Comparison of ENCODE assay signal across 23 mouse cellular contexts in the genomic region with DNA sequence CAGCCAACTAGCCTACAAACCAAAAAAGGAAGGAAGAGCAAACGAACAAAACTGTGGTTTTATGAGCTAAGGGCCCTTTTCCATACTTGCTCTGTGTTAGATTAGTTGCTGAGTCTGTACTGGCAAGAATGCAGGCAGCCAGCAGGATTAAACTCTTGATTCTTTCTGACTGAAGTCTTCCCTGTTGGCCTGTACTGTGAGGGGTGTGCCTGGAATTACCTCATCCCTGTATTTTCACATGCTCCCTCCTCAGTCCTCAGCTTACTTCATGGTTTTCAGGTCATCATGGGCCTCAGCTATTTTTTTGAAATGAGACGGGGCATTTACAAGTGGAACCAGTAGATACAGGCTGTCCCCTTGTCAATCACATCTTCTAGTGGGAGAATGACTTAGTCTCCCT. TPM values are rescaled to one million over a fixed set of nuclear protein-coding genes. Genes with fewer than 3 reads are reported as not detected.
"Had no signal": no experiment of that assay in that cellular context is flagged by ENCODE, and none has a peak within 500 bp of the region (broad histone marks: within the 10 kb centered on the region; RNA-seq: fewer than 3 reads in every experiment).

No protein-coding gene starts in this region.

- H3K9me3 ChIP-seq: liver, embryonic 13.5 days; lung, embryonic 15.5 days; midbrain, embryonic 12.5 days; neural tube, embryonic 13.5 days; stomach, embryonic 15.5 days had no signal

- H3K4me3 ChIP-seq: liver, embryonic 13.5 days; lung, embryonic 15.5 days; midbrain, embryonic 12.5 days; neural tube, embryonic 13.5 days; stomach, embryonic 15.5 days had no signal

- DNase-seq: kidney, adult 11 months; kidney, adult 9 months; kidney, postnatal 36 days; left cerebral cortex, postnatal 4 days; liver; liver, embryonic 13.5 days; liver, postnatal 0 days; lung, postnatal 14 days; retina, postnatal 1 day; right cerebral cortex, postnatal 4 days; thymus, postnatal 4 days had no signal

- H3K27ac ChIP-seq: kidney, postnatal 0 days; liver, embryonic 13.5 days; lung, embryonic 15.5 days; midbrain, embryonic 12.5 days; neural tube, embryonic 13.5 days; stomach, embryonic 15.5 days had no signal

- H3K4me1 ChIP-seq: liver, embryonic 13.5 days; lung, embryonic 15.5 days had no signal

- H3K27me3 ChIP-seq: liver, embryonic 13.5 days; lung, embryonic 15.5 days; midbrain, embryonic 12.5 days; neural tube, embryonic 13.5 days; stomach, embryonic 15.5 days had no signal

- H3K9ac ChIP-seq: liver, embryonic 13.5 days; liver, postnatal 0 days; lung, embryonic 15.5 days; midbrain, embryonic 12.5 days; neural tube, embryonic 13.5 days; stomach, embryonic 15.5 days had no signal

- H3K4me2 ChIP-seq: liver, embryonic 13.5 days; lung, embryonic 15.5 days; midbrain, embryonic 12.5 days; neural tube, embryonic 13.5 days; stomach, embryonic 15.5 days had no signal

- ATAC-seq: liver, postnatal 0 days; midbrain, embryonic 16.5 days had no signal

RNA-seq across cellular contexts. Expression of a gene that starts 22.1 kb away (rescaled TPM):
- total RNA-seq: layer of hippocampus, adult 18-20 months; layer of hippocampus, postnatal 10 days; left cerebral cortex, adult 18-20 months; left cerebral cortex, postnatal 10 days; left cerebral cortex, postnatal 4 days; megakaryocyte-erythroid progenitor cell, adult 5-6 weeks had no signal
- polyA plus RNA-seq: kidney, postnatal 0 days; liver, embryonic 13.5 days; liver, postnatal 0 days; lung, embryonic 15.5 days; spleen, adult 2 months had no signal

RNA-seq across cellular contexts. Expression of a gene that starts 45.9 kb away (rescaled TPM):
- total RNA-seq: megakaryocyte-erythroid progenitor cell, adult 5-6 weeks had no signal
